Comparison of ENCODE assay signal across 8 mouse cellular contexts in the genomic region with DNA sequence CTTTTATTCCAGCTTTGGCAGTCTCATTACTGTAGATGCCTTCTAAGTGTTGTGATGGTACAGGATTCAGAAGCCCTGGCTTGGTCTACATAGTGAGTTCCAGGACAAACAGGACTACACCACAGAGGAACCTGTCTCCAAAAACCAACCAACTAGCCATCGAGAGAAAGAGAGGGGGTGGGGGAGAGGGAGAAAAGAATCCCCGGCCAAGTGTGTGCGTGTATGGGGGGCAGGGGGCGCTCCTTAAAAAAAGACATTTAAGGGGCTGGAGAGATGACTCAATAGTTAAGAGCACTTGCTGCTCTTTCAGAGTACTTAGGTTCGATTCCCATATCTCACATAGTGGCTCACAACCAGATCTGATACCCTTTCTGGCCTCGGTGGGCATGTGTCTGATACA. TPM values are rescaled to one million over a fixed set of nuclear protein-coding genes. Genes with fewer than 3 reads are reported as not detected.
DNase-seq lines count a peak whose midpoint lies in the region; ATAC-seq lines count a peak whose summit lies in the region.

No protein-coding gene starts in this region.

- DNase-seq in 416B (ENCODE audit: low read depth) (peak; percentile 36), adipocyte (ENCODE audit: low spot score) (no peak)
- DNase-seq in adrenal gland, postnatal 10 days: no peak

- H3K27me3 ChIP-seq in erythroblast, embryonic 14.5 days (ENCODE audit: control insufficient read depth): no peaks in the 10 kb centered on the region
- no peaks in the 10 kb centered on the region for H3K27me3 ChIP-seq in forebrain, embryonic 16.5 days (replicated peaks; ENCODE audit: control insufficient read depth, insufficient read depth, low read length)
- H3K27me3 ChIP-seq in liver, embryonic 15.5 days: no peaks in the 10 kb centered on the region

- peaks cover 58% of the 10 kb centered on the region for H3K4me1 ChIP-seq in erythroblast, embryonic 14.5 days (ENCODE audit: control insufficient read depth)
- peaks cover 49% of the 10 kb centered on the region for H3K4me1 ChIP-seq in forebrain, embryonic 16.5 days (replicated peaks; ENCODE audit: control insufficient read depth, insufficient read depth, low read length)
- peaks cover 56% of the 10 kb centered on the region for H3K4me1 ChIP-seq in liver, embryonic 15.5 days (replicated peaks)

- 55% methylated on average over 6 of the region's 6 CpGs for WGBS in forebrain, embryonic 16.5 days
- 27% methylated on average over 6 of the region's 6 CpGs for WGBS in liver, embryonic 15.5 days (ENCODE audit: insufficient replicate concordance)

- peak overlapping the region; percentile 87 for H3K4me2 ChIP-seq in forebrain, embryonic 16.5 days (ENCODE audit: low read length)
- peak overlapping the region; percentile 84 for H3K4me2 ChIP-seq in liver, embryonic 15.5 days

- peak overlapping the region; percentile 85 for H3K4me3 ChIP-seq in erythroblast, embryonic 14.5 days (replicated peaks)
- peak overlapping the region; percentile 96; the same call in 1 of the 2 replicates for H3K4me3 ChIP-seq in forebrain, embryonic 16.5 days (replicated peaks; ENCODE audit: low read length)
- H3K4me3 ChIP-seq in liver, embryonic 15.5 days (replicated peaks): peak overlapping the region; percentile 72

- no peak overlapping the region; the same call in 1 of the 2 replicates for H3K9ac ChIP-seq in forebrain, embryonic 16.5 days (replicated peaks; ENCODE audit: low read depth, low read length)
- peak overlapping the region; percentile 74 for H3K9ac ChIP-seq in liver, embryonic 15.5 days

- no peak overlapping the region for H3K27ac ChIP-seq in forebrain, embryonic 16.5 days (ENCODE audit: low read length)
- peak overlapping the region; percentile 85 for H3K27ac ChIP-seq in liver, embryonic 15.5 days (replicated peaks)

- no peak for ATAC-seq in erythroblast, adult 5-6 weeks (replicated peaks; ENCODE audit: low FRiP score, poor library complexity, severe bottlenecking)
- no peak for ATAC-seq in forebrain, embryonic 16.5 days
- no peak for ATAC-seq in liver, embryonic 15.5 days (ENCODE audit: insufficient read depth)
- no peak for ATAC-seq in megakaryocyte progenitor cell, adult 5-6 weeks (replicated peaks; ENCODE audit: poor library complexity)

- H3K9me3 ChIP-seq in erythroblast, embryonic 14.5 days (ENCODE audit: control insufficient read depth, low read length): no peaks in the 10 kb centered on the region
- no peaks in the 10 kb centered on the region for H3K9me3 ChIP-seq in forebrain, embryonic 16.5 days (ENCODE audit: control insufficient read depth, low read length)
- H3K9me3 ChIP-seq in liver, embryonic 15.5 days (replicated peaks): no peaks in the 10 kb centered on the region

- peaks cover 26% of the 10 kb centered on the region for H3K36me3 ChIP-seq in erythroblast, embryonic 14.5 days (ENCODE audit: control insufficient read depth)
- peaks cover 2% of the 10 kb centered on the region; the same call in 1 of the 2 replicates for H3K36me3 ChIP-seq in forebrain, embryonic 16.5 days (ENCODE audit: control insufficient read depth, insufficient read depth)
- peaks cover 23% of the 10 kb centered on the region for H3K36me3 ChIP-seq in liver, embryonic 15.5 days (replicated peaks)

RNA-seq across cellular contexts. Expression of a gene that starts 1.6 kb away (rescaled TPM):
- 0.31 and 0.42 TPM in 2 replicates for polyA plus RNA-seq in erythroblast, embryonic 14.5 days (2012)
- 5.6 and 7.1 TPM in 2 replicates for total RNA-seq in erythroblast, adult 5-6 weeks (2015; ENCODE audit: low replicate concordance)
- total RNA-seq in erythroblast, adult 5-6 weeks (2017; ENCODE audit: low replicate concordance): 4.5 and 11.9 TPM in 2 replicates
- 11.5 and 12.2 TPM in 2 replicates for polyA plus RNA-seq in forebrain, embryonic 16.5 days (2015; fragmentation: Nextera tagmentation; extraction: Ambion mirVana)
- polyA plus RNA-seq in liver, embryonic 15.5 days (2015; fragmentation: Nextera tagmentation; extraction: Ambion mirVana): 5.9 TPM in 2 replicates
- total RNA-seq in megakaryocyte progenitor cell, adult 5-6 weeks (2015): 9.8 and 13.4 TPM in 2 replicates
- total RNA-seq in megakaryocyte progenitor cell, adult 5-6 weeks (2017): 21.2 and 23.0 TPM in 2 replicates
- total RNA-seq in adrenal gland, postnatal 10 days (2021): 10 to 100 TPM in 1 of 2 experiments, 1 to 10 TPM in 1; 7.7 to 10.2 TPM

RNA-seq across cellular contexts. Expression of a gene that starts 1.7 kb away (rescaled TPM):
- 0.05 and 0.06 TPM in 2 replicates for polyA plus RNA-seq in erythroblast, embryonic 14.5 days (2012)
- 10.0 and 11.3 TPM in 2 replicates for total RNA-seq in erythroblast, adult 5-6 weeks (2015; ENCODE audit: low replicate concordance)
- total RNA-seq in erythroblast, adult 5-6 weeks (2017; ENCODE audit: low replicate concordance): 3.5 and 5.6 TPM in 2 replicates
- 7.0 and 7.8 TPM in 2 replicates for polyA plus RNA-seq in forebrain, embryonic 16.5 days (2015; fragmentation: Nextera tagmentation; extraction: Ambion mirVana)
- polyA plus RNA-seq in liver, embryonic 15.5 days (2015; fragmentation: Nextera tagmentation; extraction: Ambion mirVana): 2.6 and 3.2 TPM in 2 replicates
- 31.5 and 36.2 TPM in 2 replicates for total RNA-seq in megakaryocyte progenitor cell, adult 5-6 weeks (2015)
- 12.7 and 16.3 TPM in 2 replicates for total RNA-seq in megakaryocyte progenitor cell, adult 5-6 weeks (2017)
- 10 to 100 TPM; 19.7 to 20.7 TPM for total RNA-seq in adrenal gland, postnatal 10 days (2021)

RNA-seq across cellular contexts. Expression of a gene that starts 35.9 kb away (rescaled TPM):
- not detected in 2 replicates for polyA plus RNA-seq in erythroblast, embryonic 14.5 days (2012)
- total RNA-seq in erythroblast, adult 5-6 weeks (2015; ENCODE audit: low replicate concordance): 1.5 and 5.4 TPM in 2 replicates
- total RNA-seq in erythroblast, adult 5-6 weeks (2017; ENCODE audit: low replicate concordance): 5.3 and 10.9 TPM in 2 replicates
- 14.9 and 17.7 TPM in 2 replicates for polyA plus RNA-seq in forebrain, embryonic 16.5 days (2015; fragmentation: Nextera tagmentation; extraction: Ambion mirVana)
- 52.4 and 64.0 TPM in 2 replicates for polyA plus RNA-seq in liver, embryonic 15.5 days (2015; fragmentation: Nextera tagmentation; extraction: Ambion mirVana)
- 36.8 and 39.8 TPM in 2 replicates for total RNA-seq in megakaryocyte progenitor cell, adult 5-6 weeks (2015)
- 106 and 129 TPM in 2 replicates for total RNA-seq in megakaryocyte progenitor cell, adult 5-6 weeks (2017)
- 100 to 1,000 TPM in 1 of 2 experiments, 10 to 100 TPM in 1; 89.0 to 103 TPM for total RNA-seq in adrenal gland, postnatal 10 days (2021)

RNA-seq across cellular contexts. Expression of a gene that starts 47.4 kb away (rescaled TPM):
- polyA plus RNA-seq in erythroblast, embryonic 14.5 days (2012): 0.38 and 0.50 TPM in 2 replicates
- 0.84 TPM in 1 of 2 replicates, not detected in the other for total RNA-seq in erythroblast, adult 5-6 weeks (2015; ENCODE audit: low replicate concordance)
- 0.42 and 1.3 TPM in 2 replicates for total RNA-seq in erythroblast, adult 5-6 weeks (2017; ENCODE audit: low replicate concordance)
- polyA plus RNA-seq in forebrain, embryonic 16.5 days (2015; fragmentation: Nextera tagmentation; extraction: Ambion mirVana): 25.5 and 25.7 TPM in 2 replicates
- polyA plus RNA-seq in liver, embryonic 15.5 days (2015; fragmentation: Nextera tagmentation; extraction: Ambion mirVana): 2.5 and 2.8 TPM in 2 replicates
- total RNA-seq in megakaryocyte progenitor cell, adult 5-6 weeks (2015): 2.2 and 2.4 TPM in 2 replicates
- total RNA-seq in megakaryocyte progenitor cell, adult 5-6 weeks (2017): 3.8 and 4.6 TPM in 2 replicates
- total RNA-seq in adrenal gland, postnatal 10 days (2021): 10 to 100 TPM; 31.8 to 43.9 TPM

RNA-seq across cellular contexts. Expression of a gene that starts 48.5 kb away (rescaled TPM):
- polyA plus RNA-seq in erythroblast, embryonic 14.5 days (2012): 6.9 and 16.9 TPM in 2 replicates
- 26.9 and 54.8 TPM in 2 replicates for total RNA-seq in erythroblast, adult 5-6 weeks (2015; ENCODE audit: low replicate concordance)
- total RNA-seq in erythroblast, adult 5-6 weeks (2017; ENCODE audit: low replicate concordance): 32.3 and 66.9 TPM in 2 replicates
- 82.9 and 85.7 TPM in 2 replicates for polyA plus RNA-seq in forebrain, embryonic 16.5 days (2015; fragmentation: Nextera tagmentation; extraction: Ambion mirVana)
- 27.8 and 29.1 TPM in 2 replicates for polyA plus RNA-seq in liver, embryonic 15.5 days (2015; fragmentation: Nextera tagmentation; extraction: Ambion mirVana)
- 62.6 and 80.2 TPM in 2 replicates for total RNA-seq in megakaryocyte progenitor cell, adult 5-6 weeks (2015)
- total RNA-seq in megakaryocyte progenitor cell, adult 5-6 weeks (2017): 133 and 138 TPM in 2 replicates
- total RNA-seq in adrenal gland, postnatal 10 days (2021): 100 to 1,000 TPM; 105 to 118 TPM
